Mouse (Mus musculus) stomach, postnatal 0 days (tissue): Measurements from ENCODE around the gene Apom.

Experiments
- CTCF ChIP-seq: IDR thresholded peaks from 2 replicates; pipeline ENCODE4 v1.5.1; 2016; ENCODE audit warnings: antibody characterized with exemption, low read depth, mild to moderate bottlenecking, moderate library complexity
- EP300 ChIP-seq: optimal IDR thresholded peaks from 2 replicates; pipeline ENCODE3; 2016; ENCODE audit warnings: antibody characterized with exemption

- TF ChIP-seq CTCF (peak; percentile 80), EP300 (no peak)
Measured at GRCm38 (mm10) chr17:35168541-35169207, 36.8 kb upstream of the Apom start.
